Mouse (Mus musculus) embryo, embryonic 9.5 days (tissue): Measurements from ENCODE around the gene Fam173a.

Experiments used
- DNase-seq: peaks from one replicate; pipeline ENCODE4 v3.0.0-alpha.2; 2017; ENCODE audit errors: extremely low spot score

The Fam173a gene

DNA sequence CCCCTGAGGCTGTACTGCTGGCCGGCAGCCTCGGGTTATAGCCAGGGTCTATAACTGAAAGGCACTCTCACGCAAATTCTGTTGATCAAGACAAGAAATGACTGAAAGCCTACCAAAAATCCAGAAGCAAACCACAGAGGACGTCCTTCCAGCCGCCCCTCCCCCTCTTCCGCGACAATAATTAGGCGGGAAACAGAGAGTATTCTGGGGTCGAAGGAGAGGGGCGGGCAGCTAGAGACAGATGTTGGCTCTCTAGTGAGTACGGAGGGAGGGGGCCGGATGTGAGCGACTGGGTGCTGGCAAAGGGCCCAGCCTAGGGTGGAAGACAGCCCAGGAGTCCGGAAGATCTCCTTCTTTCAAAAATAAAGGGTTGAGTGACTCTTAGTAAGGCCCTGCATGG lies at the start of gene Fam173a:
TSS of gene Fam173a (minus strand) at position 287 of the 400 bp plus-strand sequence.
- peak; percentile 77 for DNase-seq

DNA sequence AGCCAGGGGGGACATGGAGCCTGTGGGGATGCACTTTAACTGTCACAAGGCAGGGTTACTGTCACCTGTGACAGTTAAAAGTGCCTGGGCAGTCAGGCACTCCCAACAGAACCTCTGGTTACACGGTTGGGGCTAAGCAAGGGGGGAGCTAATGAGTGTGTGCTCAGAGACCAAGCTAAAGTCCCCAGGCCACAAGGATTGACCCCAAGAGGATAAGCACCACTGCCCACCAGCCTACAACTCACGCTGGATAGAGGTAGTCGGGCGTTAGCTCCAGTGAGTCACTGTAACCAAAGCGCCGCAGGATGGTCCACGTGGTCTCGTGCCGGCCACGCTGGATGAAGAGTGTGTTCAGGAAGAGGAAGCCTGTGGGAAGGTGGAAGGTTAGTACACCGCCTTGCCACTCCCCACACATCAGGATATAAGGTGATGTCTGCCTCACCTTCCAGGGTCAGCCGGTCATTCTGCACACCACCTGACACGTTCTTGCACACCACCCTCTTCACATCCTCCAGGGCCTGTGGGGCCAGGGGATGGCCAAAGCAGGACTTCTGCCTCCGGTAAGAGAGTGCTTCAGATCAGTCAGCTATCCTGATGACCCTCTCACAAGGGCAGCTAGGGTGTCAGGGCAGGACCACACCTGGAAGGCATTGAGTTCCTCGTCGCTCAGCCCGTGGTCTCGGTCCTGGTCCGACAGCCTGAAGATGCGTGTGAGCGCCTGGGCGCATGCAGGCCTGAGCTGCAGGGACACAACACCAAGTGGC lies 48.6 kb upstream of the Fam173a start, which contains the start of gene Gm20683:
TSS of gene Gm20683 (minus strand) at position 647 of the 764 bp plus-strand sequence.
- no peak for DNase-seq

DNA sequence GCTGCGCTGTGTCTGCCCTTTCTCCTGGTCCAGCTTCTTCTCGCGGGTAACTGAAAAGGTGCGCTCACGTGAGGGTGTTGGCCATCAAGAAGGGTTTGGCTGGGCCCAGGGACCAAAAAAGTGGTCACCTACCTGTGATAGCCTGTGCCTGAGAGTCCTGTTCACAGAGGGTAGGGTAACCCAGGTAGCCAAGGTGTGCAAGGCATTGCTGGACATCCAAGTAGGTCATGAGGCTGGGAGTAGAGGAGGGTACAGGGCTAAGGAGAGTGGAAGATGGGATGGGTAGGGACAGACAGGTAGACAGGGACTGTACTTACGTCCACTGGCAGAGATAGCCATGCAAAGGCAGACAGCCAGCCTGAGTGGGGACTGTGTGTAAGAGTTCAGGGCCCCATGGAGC lies 47.8 kb upstream of the Fam173a start:
- DNase-seq = no peak

DNA sequence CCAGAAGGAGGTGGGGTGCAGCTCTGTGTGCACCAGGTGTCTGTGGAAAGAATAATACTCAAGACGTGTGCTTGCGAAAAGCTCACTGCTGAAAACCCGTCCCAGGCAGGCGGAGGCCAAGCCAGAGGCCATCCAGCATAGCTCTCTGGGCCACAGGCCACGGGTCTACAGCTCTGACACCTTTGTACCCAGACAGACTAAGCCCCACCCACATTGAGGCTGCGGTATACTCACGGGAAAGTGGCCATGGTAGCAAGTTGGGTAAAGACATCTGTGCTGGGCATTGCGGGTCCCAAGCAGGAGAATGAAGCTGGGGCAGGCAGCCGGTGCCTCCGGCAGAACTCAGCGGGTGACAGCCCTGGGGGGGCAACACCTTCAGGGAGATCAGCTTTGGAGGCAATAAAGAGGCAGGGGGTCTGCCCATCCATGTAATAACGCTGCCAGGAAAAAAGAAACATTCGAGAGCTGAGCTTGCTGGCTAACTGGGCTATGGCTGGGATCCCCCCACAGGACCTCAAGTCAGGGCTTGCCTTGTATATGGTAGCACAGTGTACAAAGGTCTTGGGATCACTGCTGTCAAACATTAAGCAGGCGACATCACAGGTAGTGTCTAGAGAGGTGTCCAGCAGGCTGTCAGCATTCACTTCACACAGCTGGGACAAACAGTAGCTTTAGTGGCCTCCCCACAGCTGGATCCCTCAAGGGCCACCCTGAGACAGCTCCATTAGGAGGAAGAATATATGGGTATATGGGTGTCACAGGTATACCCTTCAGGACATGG lies 46.9 kb upstream of the Fam173a start:
- no peak for DNase-seq

DNA sequence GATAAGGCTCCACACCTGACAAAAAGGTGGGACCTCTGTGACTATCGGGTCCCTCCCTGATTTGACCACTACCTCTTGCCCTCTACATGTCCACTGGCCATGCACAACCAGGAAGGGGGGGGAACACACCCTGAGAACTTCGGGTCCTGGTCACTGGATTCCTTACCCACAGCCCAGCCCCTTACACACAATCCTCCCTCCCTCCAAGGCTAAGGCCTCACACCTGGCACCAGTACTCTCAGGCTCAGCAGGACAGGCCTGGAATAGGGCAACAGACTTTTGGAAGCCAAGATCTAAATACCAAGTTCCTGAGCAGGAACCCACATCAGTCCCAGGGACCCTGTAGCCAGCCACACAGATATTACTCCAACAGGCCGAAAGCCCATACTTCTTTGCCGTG lies 46.2 kb upstream of the Fam173a start:
- DNase-seq = no peak

DNA sequence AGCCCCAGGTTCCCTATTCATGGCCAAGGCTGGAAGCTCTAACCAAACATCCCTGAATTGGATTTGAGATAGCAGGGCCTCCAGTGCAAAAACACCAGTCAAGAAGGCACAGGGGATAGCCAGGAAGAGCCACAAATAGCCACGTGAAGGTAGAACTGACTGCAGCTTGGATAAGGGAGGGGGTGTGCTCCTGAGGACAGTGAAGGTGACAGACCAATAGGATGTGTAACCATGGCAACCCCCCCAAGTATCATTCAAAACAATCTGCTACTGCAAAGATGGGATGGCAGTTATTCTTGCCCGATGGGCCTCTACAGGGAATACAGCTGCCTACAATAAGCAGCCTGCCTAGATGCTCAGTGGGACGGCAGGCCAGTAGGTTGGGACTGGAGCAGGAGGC lies 44.8 kb upstream of the Fam173a start:
- no peak for DNase-seq

DNA sequence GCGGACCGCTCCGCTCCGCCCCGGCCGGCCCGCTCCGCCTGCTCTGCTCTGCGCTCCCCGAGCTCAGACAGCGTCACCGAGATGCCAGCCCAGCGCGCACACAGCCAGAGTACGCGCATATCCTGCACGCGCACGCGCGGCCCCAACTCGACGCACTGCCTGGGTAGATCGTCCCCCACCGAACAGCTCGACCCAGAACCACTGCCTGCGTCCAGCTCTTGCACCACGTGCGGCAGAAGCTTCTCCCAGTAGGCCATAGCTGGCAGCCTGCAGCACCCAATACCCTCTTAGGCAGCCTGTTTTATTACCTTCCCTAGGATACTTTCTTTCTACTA lies 44.3 kb upstream of the Fam173a start, which contains the start of gene Rhbdl1:
TSS of gene Rhbdl1 (minus strand) at position 220 of the 335 bp plus-strand sequence.
- DNase-seq = peak; percentile 75

DNA sequence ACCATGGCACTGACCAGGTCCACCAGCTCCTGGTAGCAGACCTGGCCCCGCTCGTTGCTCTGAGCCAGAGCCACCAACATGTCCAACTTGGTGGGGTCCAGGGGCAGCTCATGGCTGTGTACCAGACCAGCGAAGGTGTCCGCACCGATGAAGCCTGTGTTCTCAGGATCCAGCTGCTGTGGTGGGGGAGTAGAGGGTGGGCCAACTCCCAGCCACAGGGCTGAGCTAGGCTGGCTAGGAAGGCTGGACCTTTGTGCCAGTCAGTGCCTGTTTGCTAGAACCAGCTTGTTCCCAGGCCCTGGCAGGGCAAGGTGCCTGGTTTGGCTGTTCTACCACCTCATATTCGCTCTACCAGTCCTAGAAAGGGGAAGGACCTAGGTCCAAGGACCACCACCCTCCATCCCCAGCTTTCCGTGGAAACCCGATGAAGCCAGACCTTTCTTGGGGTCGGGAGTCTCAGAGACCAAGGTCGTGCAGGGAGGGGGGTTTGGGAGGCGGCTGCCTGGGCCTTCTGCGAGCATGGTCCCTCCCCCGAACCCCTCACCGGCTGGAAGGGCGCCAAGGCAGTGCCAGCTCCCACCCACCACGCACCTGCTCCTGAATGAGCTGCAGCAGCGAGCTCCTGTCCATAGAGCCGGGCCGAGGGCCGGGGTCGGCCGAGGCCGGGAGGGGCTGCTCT lies 43.8 kb upstream of the Fam173a start:
- DNase-seq = no peak

DNA sequence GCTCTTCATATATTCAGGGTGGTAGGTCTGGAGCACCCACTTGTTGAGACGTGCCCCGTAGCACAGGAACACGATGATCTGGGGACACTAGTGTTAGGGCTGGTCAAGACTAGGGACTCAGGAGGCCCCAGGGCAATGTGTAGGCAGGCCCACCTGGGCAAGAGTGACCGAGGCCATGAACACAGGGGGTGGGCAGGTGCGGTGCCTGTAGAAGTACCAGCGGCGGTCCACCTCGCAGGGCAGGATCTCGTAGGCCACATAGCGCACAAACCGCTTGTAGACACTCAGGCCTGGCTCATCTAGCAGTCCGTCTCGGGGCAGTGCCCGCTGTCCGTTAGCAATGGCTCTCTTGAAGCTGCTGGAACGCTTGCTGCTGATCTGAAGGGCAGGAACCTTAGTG lies 43.1 kb upstream of the Fam173a start:
- no peak for DNase-seq

DNA sequence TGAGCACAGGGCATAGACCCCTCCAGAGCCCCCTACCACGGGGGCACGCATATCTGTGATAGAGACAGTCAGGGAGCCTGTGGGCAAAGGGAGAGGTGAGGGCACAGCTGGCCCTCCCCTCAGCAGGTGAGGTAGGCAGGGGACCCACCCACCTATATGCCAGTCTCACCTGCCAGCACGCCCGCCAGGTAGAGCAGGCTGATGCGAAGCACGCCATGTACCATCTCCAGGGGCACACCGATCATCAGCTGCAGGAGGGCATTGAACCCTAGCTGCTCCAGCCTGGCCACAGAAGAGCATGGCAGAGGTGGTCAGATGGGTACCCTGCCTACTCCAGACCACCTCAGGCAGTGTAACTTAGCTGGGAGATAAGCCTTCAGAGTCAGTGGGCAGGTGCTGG lies 42.6 kb upstream of the Fam173a start:
- no peak for DNase-seq

DNA sequence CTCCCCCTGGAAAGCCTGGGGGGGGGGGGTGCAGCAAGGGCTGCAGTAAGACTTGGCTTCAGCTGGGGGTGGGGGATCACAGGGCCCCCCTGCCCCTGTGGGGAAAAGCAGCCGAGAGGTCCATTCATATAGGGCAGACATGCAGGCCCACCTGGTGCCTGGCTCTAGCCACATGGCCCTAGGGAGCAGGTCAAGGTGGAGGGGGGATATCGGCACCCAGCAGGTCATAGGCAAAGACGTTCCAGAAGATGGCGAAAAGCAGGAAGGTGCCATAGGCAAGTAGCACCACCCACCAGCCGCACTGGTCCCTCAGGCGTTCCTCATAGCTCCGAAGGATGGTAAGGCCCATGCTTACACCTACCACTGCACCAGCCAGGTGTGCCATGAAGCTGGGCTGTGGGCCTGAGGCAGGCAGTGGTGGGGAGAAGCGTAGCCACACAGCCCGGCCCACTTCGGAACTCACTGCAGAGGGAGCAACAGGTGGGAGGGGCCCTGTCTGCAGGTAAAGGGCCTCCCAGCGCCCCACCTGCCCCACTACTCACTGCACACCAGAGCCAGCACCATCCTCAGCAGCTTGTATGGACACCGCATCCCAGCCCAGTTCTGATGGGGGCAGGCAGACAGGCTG lies 42.0 kb upstream of the Fam173a start:
- no peak for DNase-seq

DNA sequence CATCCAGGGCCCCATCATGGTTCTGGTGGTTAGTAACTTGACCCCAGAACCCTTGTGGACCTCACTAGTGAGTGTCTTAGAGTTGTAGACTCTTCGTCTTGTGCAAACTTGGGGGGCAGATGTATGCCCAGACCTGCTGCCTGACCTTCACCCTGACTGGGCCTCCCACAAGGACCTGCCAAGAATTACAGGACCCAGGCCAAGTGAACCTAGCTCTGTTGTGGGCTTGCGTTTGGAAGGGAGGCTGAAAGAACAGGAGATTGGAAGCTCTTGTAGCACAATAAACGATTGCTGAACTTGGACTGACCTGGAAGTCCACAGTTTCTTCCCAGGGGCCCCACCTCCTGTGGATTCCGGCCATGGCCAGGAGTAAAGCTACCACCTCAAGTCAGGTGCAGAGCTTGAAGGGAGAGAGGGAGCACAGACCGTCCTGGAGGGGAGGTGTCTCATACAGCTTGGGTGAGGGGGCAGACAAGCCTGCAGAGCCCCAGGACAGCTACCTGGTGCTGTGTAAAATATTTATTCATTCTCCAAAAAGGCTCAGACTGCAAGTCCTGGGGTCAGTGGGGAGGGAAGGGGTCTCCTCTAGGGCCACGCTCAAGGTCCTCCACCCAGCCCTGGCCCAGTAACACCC lies 41.4 kb upstream of the Fam173a start:
- DNase-seq = no peak

DNA sequence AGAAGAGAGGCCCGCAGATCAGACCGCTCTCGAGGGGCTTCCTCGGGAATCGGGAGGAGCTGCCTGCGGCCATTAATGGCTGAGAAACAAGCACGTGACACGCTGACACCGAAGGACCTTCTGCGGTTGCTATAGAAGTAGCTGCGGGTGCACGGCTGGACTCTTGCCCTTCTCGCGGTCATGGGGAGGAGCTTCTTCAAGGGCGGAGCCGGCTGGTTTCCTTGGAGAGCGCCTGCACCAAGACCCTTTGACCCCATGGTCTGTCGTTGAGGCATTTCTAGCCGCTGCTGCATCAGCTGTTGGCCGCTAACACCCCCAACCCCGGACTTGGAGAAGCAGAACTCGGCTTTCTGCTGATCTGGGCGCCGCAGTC lies 40.6 kb upstream of the Fam173a start, which contains the start of gene Stub1:
TSS of gene Stub1 (minus strand) at position 114 of the 373 bp plus-strand sequence.
- DNase-seq = peak; percentile 95

DNA sequence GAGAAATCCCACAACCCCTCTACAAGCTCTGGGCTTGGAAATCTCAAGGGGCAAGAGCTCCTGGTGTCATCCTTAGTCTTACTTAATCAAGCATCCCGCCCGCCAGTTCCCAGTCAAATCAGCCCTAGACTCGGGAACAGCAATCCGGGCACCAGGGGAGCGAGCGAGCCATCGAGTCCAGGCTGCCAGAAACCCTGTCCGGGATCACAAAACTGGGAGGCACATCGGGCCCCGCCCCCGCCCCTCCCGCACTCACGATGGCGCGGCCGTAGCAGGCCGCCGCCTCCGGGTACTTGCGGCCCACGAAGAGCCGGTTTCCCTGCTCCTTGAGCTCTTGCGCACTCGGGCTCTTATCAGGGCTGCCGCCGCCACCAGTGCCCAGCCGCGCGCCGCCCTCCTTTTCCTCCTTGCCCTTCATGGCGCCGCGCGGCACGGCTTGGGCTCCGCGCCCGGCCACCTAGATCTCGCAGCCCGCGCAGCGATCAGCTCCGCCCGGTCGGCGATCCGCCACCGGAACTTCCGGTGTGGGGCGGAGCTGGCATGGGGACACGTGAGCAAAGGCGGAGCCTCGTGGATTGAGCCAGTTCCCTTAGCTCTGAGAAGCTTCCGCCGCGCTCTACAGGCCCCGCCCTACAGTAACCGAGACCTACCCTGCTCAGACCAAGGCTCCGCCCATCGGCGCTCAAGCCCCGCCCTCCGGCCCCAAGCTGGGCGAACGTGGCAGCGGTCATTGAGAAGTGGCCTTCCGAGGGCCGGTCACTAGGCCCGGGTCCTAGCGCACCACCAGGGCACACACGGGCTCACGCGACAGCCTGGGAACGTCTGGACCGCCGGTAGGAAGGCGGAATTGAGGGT lies 40.0 kb upstream of the Fam173a start:
- DNase-seq = peak; percentile 100

DNA sequence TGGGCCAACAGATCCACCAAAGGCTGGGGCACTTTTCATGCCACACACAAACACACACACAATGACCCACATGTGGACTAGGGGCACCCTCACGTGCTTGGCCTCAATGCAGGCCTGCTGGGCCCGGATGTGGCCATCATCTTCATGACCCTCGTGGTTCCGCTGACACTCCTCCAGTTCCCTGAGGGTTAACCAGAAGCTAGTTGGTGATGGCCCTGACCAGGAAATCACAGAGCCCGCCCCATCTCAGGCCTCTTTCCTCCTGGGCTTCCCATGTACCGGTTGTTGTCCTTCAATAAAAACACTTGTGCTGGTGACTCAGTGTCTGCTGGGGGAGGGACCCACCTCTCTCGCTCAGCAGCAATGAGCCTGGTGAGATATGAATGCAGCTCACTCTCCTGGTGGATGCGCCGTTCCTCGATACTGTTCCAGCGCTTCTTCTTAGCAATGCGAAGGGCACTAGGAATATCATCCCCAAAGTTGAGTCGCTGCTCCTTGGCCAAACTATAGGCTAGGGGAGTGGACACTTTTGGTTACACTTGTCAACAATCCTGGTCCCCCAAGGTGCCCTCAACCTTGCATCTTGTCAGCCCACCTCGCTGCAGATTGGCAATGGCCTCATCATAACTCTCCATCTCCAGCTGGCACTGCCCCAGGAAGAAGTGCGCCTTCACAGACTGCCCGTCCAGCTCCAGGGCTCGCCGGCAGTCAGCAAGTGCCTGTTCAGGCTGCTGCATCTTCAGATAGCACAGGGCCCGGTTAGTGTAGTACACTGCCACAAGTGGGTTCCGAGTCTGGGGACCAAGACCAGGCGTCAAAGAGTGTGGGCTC lies 39.0 kb upstream of the Fam173a start:
- no peak for DNase-seq

DNA sequence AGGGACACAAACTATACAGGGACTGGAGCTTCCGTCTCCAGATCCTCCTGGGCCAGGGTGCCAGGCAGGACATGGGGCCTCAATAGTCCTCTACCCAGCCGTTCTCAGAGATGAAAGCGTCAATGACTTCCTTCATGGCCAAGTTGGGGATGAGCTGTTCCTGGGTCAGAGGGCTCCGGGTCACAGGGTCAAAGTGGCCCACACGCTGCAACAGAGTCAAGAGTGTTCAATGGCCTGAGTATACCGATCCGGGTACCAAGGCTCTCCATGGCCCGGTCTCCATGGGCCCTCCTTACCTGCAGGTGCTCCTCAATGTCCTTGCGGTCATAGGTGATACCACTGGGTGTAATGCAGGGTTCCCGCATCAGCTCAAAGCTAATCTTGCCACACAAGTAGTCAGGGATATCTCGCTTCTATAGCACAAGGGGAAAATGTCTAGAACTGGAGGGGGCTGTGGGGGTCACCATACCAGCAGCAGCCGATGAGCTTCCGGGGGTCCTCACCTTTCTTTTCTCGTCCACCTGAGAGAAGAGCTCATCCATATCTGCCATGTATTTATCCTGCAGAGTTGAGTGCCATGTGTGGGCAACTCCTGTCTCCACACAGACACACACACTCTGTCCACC lies 38.2 kb upstream of the Fam173a start:
- no peak for DNase-seq

DNA sequence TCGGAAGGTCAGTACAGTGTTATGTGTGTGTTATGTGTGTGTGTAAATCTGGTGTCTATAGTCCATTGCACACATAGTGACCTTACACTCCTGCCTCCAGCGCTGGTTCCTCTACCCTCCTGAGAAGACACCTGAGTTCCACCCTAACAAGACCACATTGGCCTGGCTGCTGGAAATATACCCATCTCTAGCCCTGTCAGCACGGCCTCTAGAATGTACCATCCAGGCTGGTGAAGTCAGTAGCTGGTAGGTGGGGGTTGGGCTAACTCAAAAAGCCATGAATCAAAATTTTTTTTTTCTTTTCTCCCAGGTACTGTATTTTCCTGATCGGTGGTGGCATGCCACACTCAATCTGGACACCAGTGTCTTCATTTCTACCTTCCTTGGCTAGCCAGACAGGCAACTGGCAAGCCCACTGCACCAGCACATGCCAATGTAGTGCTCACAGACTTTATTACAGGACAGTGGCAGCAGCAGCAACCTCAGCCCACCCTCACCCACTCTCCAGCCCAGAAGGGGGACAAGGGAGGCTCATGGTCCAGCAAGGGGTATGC lies 37.6 kb upstream of the Fam173a start:
- no peak for DNase-seq

DNA sequence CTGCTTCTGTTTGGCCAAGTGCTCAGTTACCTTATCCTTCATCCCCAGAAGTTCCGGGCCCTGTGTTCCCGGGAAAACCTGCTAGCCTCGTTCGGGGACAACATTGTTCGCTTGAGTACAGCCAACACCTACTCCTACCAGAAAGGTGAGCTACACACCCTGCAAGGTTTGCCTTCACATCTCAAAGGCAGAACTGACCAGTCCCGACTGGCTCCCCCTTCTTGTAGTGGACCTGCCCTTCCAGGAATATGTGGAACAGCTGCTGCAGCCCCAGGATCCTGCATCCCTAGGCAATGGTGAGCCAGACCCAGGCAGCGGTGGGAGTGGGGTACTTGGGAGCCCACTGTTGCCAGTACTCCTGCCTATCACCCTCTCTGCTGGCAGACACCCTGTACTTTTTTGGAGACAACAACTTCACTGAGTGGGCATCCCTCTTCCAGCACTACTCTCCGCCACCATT lies 36.9 kb upstream of the Fam173a start:
- no peak for DNase-seq
